Mouse (Mus musculus) bone marrow, adult 2 months (tissue): ENCODE measurements around the gene Pax2.

Experiments used
- CTCF ChIP-seq: fragments of 200-500 bp; IDR thresholded peaks from 2 replicates; pipeline ENCODE4 v1.5.1; 2011; ENCODE audit warnings: low read length, control low read depth; ENCODE audit not compliant: control insufficient read depth, insufficient read depth
- POLR2A ChIP-seq: fragments of 200-500 bp; IDR thresholded peaks from 2 replicates; pipeline ENCODE4 v1.6.1; 2011; ENCODE audit warnings: low read depth, mild to moderate bottlenecking, control low read depth, low read length, borderline replicate concordance; ENCODE audit not compliant: control insufficient read depth

DNA sequence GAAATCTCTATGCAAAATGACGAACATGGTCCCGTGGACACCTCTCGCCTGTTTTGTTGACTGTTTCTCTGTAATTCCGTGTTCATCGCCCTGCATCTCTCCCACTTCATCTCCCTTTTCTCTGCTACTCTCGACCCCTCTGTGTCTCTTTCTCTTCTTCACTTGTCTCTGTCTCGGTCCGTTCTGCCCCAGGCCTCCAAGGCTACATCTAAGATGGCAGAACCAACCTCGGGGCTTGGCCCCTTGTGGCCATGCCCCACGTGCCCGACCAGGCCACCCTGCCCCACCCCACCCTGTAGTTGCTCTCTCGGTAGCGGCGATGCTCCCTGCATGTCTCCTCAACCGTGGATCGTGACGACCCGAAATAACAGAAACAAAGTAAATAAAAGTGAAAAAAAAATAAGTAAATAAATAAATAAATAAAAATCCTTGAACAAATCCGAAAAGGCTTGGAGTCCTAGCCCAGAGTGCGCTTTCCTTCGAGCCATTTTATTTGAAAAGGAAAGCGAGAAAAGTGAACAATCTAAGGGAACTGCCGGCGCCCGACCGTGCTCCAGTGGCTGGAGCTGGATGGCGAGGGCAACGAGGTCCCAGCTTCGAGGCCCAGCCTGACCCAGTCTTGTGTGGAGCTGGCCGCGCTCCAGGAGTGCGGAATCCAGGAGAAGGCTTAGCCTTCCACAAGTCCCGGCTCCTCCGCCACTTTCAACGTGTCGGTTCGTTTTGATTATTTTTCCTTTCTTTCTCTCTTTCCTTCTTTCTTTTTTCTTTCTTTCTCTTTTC, 81.8 kb downstream of the Pax2 start:
- TF ChIP-seq CTCF (no peak), POLR2A (no peak)
